Mouse (Mus musculus) heart, embryonic 11.5 days (tissue): ENCODE results near the gene Epha3. TPM values are rescaled to one million over a fixed set of nuclear protein-coding genes. Genes with fewer than 3 reads are reported as not detected.

Experiments
- ATAC-seq: fragments of 200-750 bp; cut with Nextera tagmentation; replicated peaks from 2 replicates; pipeline ENCODE4 v1.8.0; 2017; ENCODE audit warnings: moderate library complexity; ENCODE audit not compliant: insufficient number of reproducible peaks, low FRiP score, low TSS enrichment
- H3K27ac ChIP-seq: fragments of 300-500 bp; sonication (generic); 2 replicates; pipeline ENCODE4 v1.5.1; 2014; ENCODE audit warnings: mild to moderate bottlenecking, low read depth, low read length
- H3K27me3 ChIP-seq: fragments of 300-500 bp; sonication (generic); 2 replicates; pipeline ENCODE4 v1.6.1; 2014; ENCODE audit warnings: mild to moderate bottlenecking, low read length, mixed read lengths; ENCODE audit not compliant: control insufficient read depth, insufficient read depth
- H3K36me3 ChIP-seq: fragments of 300-500 bp; sonication (generic); 2 replicates; pipeline ENCODE4 v1.6.1; 2014; ENCODE audit warnings: mild to moderate bottlenecking, low read length, moderate library complexity, mixed read lengths; ENCODE audit not compliant: control insufficient read depth, insufficient read depth
- H3K4me1 ChIP-seq: fragments of 300-500 bp; sonication (generic); 2 replicates; pipeline ENCODE4 v1.6.1; 2014; ENCODE audit warnings: low read length; ENCODE audit not compliant: control insufficient read depth, insufficient read depth
- H3K4me2 ChIP-seq: fragments of 300-500 bp; sonication (generic); 2 replicates; pipeline ENCODE4 v1.6.1; 2014; ENCODE audit warnings: mild to moderate bottlenecking, moderate library complexity
- H3K4me3 ChIP-seq: fragments of 300-500 bp; sonication (generic); 2 replicates; pipeline ENCODE4 v1.5.1; 2014; ENCODE audit warnings: low read depth, low read length
- H3K9ac ChIP-seq: fragments of 300-500 bp; sonication (generic); 2 replicates; pipeline ENCODE4 v1.6.1; 2014; ENCODE audit warnings: mild to moderate bottlenecking, low read depth, low read length, moderate library complexity
- H3K9me3 ChIP-seq: fragments of 300-500 bp; sonication (generic); replicated peaks from 2 replicates; pipeline ENCODE4 v1.6.1; 2016; ENCODE audit warnings: low read length; ENCODE audit not compliant: control insufficient read depth
- WGBS: fragments of 180-500 bp; shearing (Covaris S2); extraction: QIAGEN DNeasy Blood & Tissue Kit; methylation state at CpG from one replicate; pipeline ENCODE4 v1.1.7; 2014; ENCODE audit not compliant: insufficient replicate concordance; 5-methylcytosine and 5-hydroxymethylcytosine counted together
- polyA plus RNA-seq: library from polyadenylated mRNA; unstranded; fragments of >200 nt; fragmentation: Nextera tagmentation; extraction: Ambion mirVana; gene quantifications from 2 replicates; pipeline ENCODE4 v1.2.1, GENCODE M21; 2014

Gene Epha3
- polyA plus RNA-seq, 1 experiment from 2014 or later = 10.7 TPM

DNA sequence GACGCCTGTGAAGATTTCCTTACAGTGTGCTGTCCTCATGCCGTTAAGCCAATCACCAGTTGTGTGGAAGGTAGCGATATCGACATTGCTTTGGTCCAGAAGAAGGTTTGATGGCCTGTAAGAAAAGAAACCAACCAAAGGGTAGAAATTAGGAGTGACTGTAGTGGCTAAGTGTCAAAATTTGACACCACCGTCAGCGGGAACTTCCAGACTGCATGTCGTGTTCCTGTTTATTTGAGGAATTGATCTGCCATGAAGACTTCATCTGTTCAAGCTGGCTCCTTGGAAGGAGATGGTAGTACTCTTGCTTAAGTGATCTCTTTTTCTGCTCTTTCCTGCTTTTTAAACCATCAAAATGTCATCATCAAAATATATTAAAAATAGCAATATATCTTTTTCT, 311.4 kb downstream of the Epha3 start:
- no peak overlapping the region for H3K27ac ChIP-seq
- ATAC-seq = no peak
- H3K36me3 ChIP-seq = no peaks in the 10 kb centered on the region
- H3K4me2 ChIP-seq = no peak overlapping the region
- no peak overlapping the region for H3K4me3 ChIP-seq
- WGBS = 85% methylated on average over 7 of the region's 7 CpGs
- H3K4me1 ChIP-seq = no peaks in the 10 kb centered on the region
- no peaks in the 10 kb centered on the region for H3K27me3 ChIP-seq
- no peak overlapping the region for H3K9ac ChIP-seq
- H3K9me3 ChIP-seq = no peaks in the 10 kb centered on the region

DNA sequence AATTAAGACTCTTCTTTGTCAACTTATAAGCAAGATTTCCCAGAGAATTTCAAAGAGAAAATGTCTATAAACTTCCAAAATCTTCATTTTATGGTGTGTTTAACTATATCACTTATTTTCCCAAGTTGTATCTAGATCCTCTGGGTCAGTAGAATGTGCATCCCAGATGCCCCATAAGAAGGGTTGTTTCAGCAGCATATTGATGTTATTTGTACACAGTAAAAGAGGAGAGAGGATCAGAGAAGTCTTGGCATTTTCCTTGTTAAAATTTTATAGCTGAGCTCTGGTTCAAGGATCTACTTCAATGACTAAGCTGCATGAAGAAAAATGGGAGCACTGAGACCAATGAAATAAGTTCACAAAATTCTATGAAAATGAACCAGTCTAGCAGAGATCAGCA, 324.5 kb downstream of the Epha3 start:
- H3K9ac ChIP-seq = no peak overlapping the region
- no peak overlapping the region for H3K4me3 ChIP-seq
- H3K9me3 ChIP-seq = no peaks in the 10 kb centered on the region
- H3K36me3 ChIP-seq = no peaks in the 10 kb centered on the region
- no peak for ATAC-seq
- no peaks in the 10 kb centered on the region for H3K4me1 ChIP-seq
- no peak overlapping the region for H3K4me2 ChIP-seq
- H3K27ac ChIP-seq = no peak overlapping the region
- no peaks in the 10 kb centered on the region for H3K27me3 ChIP-seq

DNA sequence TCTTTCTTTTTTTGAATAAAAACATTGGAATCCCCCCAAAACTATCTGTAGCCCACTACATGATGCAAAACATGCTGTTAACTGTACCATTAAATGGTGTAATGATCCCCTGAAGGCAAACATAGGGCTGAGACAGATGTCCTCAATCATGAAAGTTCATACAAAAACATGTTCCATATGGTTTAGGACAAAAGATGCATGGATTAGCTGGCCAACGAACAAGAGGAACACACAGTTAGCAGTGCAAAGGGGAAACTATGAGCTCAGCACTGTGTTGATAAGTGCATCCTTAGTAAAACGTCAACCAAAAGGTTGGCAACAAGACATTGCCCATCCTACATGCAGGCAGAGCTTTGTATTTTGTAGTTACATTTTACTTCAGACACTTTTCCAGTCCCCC, 335.2 kb downstream of the Epha3 start:
- Histone ChIP-seq H3K36me3 (no peaks in the 10 kb centered on the region), H3K4me3 (no peak overlapping the region), H3K27ac (no peak overlapping the region), H3K4me1 (no peaks in the 10 kb centered on the region), H3K27me3 (no peaks in the 10 kb centered on the region), H3K9ac (no peak overlapping the region), H3K4me2 (no peak overlapping the region), H3K9me3 (no peaks in the 10 kb centered on the region)
- no peak for ATAC-seq
- WGBS = 44% methylated on average over 2 of the region's 2 CpGs

DNA sequence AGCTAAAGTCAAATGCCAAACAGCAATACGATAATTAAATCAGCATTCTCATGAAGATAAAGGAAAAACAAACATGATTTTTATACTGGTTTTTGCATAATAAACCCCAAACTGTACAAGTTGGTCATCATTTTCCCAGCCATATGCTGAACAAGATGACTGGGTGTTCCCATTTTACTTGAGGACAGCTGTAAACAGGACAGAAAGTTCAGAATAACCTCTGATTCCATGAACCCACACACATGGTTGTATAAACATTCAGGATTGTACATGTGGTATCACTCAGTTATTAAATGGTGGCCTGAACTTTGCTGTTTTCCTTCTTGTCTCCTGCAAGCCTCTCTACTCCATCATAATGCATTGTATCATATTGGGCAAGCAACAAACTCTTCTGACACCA, 346.3 kb downstream of the Epha3 start:
- Histone ChIP-seq H3K4me3 (no peak overlapping the region), H3K9ac (no peak overlapping the region)

DNA sequence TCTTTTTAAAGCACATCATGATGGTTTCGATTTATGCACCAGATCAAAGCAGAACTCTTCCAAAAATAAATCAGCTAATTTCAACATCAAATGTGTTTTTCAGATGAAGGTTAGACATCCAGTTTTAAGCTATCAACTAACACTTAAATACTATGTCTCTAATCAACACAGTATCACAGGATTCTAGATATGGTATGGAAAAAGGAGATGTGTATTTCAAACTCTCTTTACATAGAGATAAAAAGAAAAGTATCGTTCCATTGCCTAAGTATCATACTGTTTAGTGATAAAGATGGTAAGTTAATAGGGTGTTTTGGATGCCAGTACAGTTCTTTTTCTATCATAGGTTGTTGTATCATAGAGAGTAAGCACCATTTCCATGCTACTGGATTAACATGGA, 353.9 kb downstream of the Epha3 start:
- 51% methylated on average over 2 of the region's 2 CpGs for WGBS
- H3K9ac ChIP-seq = no peak overlapping the region
- H3K4me1 ChIP-seq = no peaks in the 10 kb centered on the region
- H3K36me3 ChIP-seq = no peaks in the 10 kb centered on the region
- H3K4me2 ChIP-seq = no peak overlapping the region
- no peak overlapping the region for H3K4me3 ChIP-seq
- H3K27ac ChIP-seq = no peak overlapping the region
- H3K27me3 ChIP-seq = no peaks in the 10 kb centered on the region
- no peak for ATAC-seq
- no peaks in the 10 kb centered on the region for H3K9me3 ChIP-seq

More for the DNA sequence above, 346.3 kb downstream of the Epha3 start:
- H3K36me3 ChIP-seq = no peaks in the 10 kb centered on the region
- WGBS = 84% methylated on average over 1 of the region's 1 CpGs
- no peak for ATAC-seq
- H3K9me3 ChIP-seq = no peaks in the 10 kb centered on the region
- no peaks in the 10 kb centered on the region for H3K27me3 ChIP-seq
- no peak overlapping the region for H3K27ac ChIP-seq
- no peaks in the 10 kb centered on the region for H3K4me1 ChIP-seq
- H3K4me2 ChIP-seq = no peak overlapping the region

DNA sequence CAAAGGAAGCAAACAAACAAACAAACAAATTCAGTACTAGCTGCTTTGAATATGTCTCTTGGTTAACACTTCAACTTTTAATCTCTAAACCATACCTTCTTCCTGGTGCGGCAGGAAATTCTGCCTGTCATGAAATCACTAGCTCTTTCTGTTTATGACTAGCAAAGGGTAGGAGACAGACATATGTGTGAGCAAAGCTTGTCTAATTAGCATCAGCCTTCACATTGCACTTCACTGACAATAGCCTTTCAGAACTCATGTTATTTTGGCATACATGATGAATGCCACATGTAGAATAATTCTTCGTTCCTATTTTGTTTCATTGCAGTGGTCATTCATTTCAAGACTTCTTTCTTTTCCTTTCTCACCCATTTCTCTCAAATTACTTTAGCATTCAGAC, 357.5 kb downstream of the Epha3 start:
- Histone ChIP-seq H3K27me3 (no peaks in the 10 kb centered on the region), H3K36me3 (no peaks in the 10 kb centered on the region), H3K9me3 (no peaks in the 10 kb centered on the region), H3K4me1 (no peaks in the 10 kb centered on the region), H3K4me2 (no peak overlapping the region), H3K27ac (no peak overlapping the region), H3K9ac (no peak overlapping the region), H3K4me3 (no peak overlapping the region)
- no peak for ATAC-seq
- 77% methylated on average over 2 of the region's 2 CpGs for WGBS

DNA sequence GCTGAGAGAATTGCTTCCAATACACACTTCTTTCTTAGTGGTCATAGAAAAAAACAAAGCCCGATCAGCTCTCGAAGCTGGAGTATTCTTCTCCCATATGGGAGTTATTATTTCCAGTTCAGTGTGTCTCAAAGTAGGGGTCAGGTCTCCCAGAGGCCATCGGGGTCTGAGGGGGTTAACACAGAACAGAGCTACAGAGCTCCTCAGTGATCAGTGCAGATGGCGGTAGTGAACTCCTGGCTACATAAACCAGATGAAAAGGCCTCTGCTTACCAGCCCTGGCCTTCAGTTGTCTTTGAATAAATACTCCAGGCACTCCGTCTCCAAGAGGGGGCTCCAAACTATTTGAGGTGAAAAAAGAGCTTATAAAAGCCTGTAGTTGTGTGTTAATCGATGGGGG, 362.5 kb downstream of the Epha3 start:
- 74% methylated on average over 6 of the region's 6 CpGs for WGBS
- H3K9ac ChIP-seq = no peak overlapping the region
- H3K36me3 ChIP-seq = no peaks in the 10 kb centered on the region
- no peaks in the 10 kb centered on the region for H3K4me1 ChIP-seq
- no peaks in the 10 kb centered on the region for H3K9me3 ChIP-seq
- H3K27ac ChIP-seq = no peak overlapping the region
- no peak for ATAC-seq
- no peak overlapping the region for H3K4me2 ChIP-seq
- no peaks in the 10 kb centered on the region for H3K27me3 ChIP-seq
- H3K4me3 ChIP-seq = no peak overlapping the region

DNA sequence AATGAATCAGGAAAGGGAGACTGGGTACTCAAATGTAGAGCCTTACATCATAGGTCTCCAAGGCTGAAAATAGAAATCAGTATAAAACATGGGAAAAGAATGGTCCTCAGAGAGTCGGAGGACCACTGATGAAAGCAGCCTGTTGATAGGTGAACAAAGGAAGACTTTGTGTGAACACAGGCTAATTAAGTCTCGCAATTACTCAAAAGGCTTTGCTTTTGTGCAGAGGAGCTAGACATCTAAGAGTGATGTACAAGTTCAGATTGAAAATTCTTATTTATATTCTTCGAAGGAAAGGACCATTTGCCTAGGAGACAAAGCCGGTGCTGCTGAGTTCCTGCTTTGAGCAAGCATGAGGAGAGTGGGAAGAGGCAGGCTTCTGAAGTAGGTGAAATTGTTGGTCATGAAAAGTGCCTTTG, 363.0 kb downstream of the Epha3 start:
- no peaks in the 10 kb centered on the region for H3K9me3 ChIP-seq
- H3K27me3 ChIP-seq = no peaks in the 10 kb centered on the region
- no peaks in the 10 kb centered on the region for H3K36me3 ChIP-seq
- no peaks in the 10 kb centered on the region for H3K4me1 ChIP-seq
- no peak overlapping the region for H3K4me2 ChIP-seq
- no peak overlapping the region for H3K9ac ChIP-seq
- no peak for ATAC-seq
- H3K27ac ChIP-seq = no peak overlapping the region
- WGBS = 70% methylated on average over 4 of the region's 4 CpGs
- no peak overlapping the region for H3K4me3 ChIP-seq
